Mouse (Mus musculus) cerebellum, postnatal 36 days (tissue): ENCODE results near the gene Scly.

Experiments used
- DNase-seq, 2 experiments: peaks; one replicate each; pipeline ENCODE4 v3.0.0; 2021 to 2022; ENCODE audit warnings: mixed read lengths in 2 of 2

Scly gene

GRCm38 (mm10) chr1:91301206-91301920 lies 3.2 kb downstream of the Scly start:
- no peak for DNase-seq

GRCm38 (mm10) chr1:91302021-91302420 lies 3.9 kb downstream of the Scly start:
- DNase-seq: no peak

GRCm38 (mm10) chr1:91304621-91305020 lies 6.5 kb downstream of the Scly start:
- DNase-seq: no peak

- DNase-seq: no peak
These were observed 11.4 kb downstream of the Scly start for GRCm38 (mm10) chr1:91309366-91310085.

- DNase-seq: no peak
These were observed 14.1 kb downstream of the Scly start for GRCm38 (mm10) chr1:91312273-91312672.

GRCm38 (mm10) chr1:91313251-91313650 lies 15.1 kb downstream of the Scly start:
- DNase-seq: no peak

- DNase-seq: no peak
These were observed 19.5 kb downstream of the Scly start for GRCm38 (mm10) chr1:91317656-91318055.

- peak; percentile 17 to 24 for DNase-seq
These were observed 23.8 kb downstream of the Scly start, which contains the start of gene Espnl for GRCm38 (mm10) chr1:91321760-91322438. Gene Espnl, plus strand, starts transcription at chr1:91322075.

GRCm38 (mm10) chr1:91324646-91325045 lies 26.5 kb downstream of the Scly start:
- no peak for DNase-seq

- DNase-seq: no peak
These were observed 27.4 kb downstream of the Scly start for GRCm38 (mm10) chr1:91325488-91326042.

- DNase-seq: no peak
These were observed 34.0 kb downstream of the Scly start for GRCm38 (mm10) chr1:91332102-91332501.

- no peak for DNase-seq
These were observed 35.4 kb downstream of the Scly start for GRCm38 (mm10) chr1:91333582-91333981.

GRCm38 (mm10) chr1:91337355-91337754 lies 39.2 kb downstream of the Scly start:
- no peak for DNase-seq

GRCm38 (mm10) chr1:91344001-91344400 lies 45.9 kb downstream of the Scly start:
- DNase-seq: no peak

- DNase-seq: peak in 1 of 2 experiments; percentile 20
These were observed 47.0 kb downstream of the Scly start for GRCm38 (mm10) chr1:91344921-91345685.

GRCm38 (mm10) chr1:91346892-91347291 lies 48.8 kb downstream of the Scly start:
- peak; percentile 62 to 69 for DNase-seq

- no peak for DNase-seq
These were observed 52.7 kb downstream of the Scly start, which contains the start of gene Klhl30 for GRCm38 (mm10) chr1:91350841-91351240. Gene Klhl30, plus strand, starts transcription at chr1:91351016.

GRCm38 (mm10) chr1:91351249-91351648 lies 53.1 kb downstream of the Scly start:
- DNase-seq: no peak

- DNase-seq: no peak
These were observed 54.1 kb downstream of the Scly start for GRCm38 (mm10) chr1:91352277-91352676.

GRCm38 (mm10) chr1:91356105-91356504 lies 58.0 kb downstream of the Scly start:
- no peak for DNase-seq

- DNase-seq: no peak
These were observed 64.0 kb downstream of the Scly start for GRCm38 (mm10) chr1:91362113-91362512.
